Mouse (Mus musculus) 3T3-L1 (cell line): Measurements from ENCODE around the gene Pir.

ENCODE experiments used
- DNase-seq: peaks from one replicate; pipeline ENCODE4 v3.0.0-alpha.2; 2015; ENCODE audit warnings: low read depth, low spot score

Gene Pir

GRCm38 (mm10) chrX:164269285-164269761 lies at the start of gene Pir:
TSS of gene Pir (plus strand) at chrX:164269371.
- peak; percentile 69 for DNase-seq

- DNase-seq = peak; percentile 25
These were observed 47.2 kb upstream of the Pir start for GRCm38 (mm10) chrX:164221989-164222388.

GRCm38 (mm10) chrX:164233380-164233779 lies 35.8 kb upstream of the Pir start:
- DNase-seq = no peak

DNA sequence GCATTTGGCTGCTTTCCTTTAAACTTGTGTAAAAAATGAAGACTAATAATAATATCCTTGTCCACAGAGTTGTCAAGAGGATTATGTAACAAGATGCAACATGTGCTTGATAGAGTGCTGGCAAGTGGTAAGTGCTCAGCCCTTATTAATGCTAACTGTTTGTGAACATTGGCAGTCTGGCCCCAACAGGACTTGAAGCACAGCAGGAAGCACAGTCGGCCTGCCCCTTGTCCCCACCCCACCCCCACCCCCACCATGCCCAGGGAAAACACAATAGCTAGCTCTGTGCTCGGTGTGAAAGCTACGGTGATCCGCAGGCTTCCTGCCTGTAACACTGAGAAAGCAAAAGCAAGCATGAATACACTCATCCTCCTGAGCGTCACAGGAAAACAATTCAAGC lies 23.5 kb upstream of the Pir start:
- DNase-seq = no peak

- no peak for DNase-seq
These were observed 22.4 kb upstream of the Pir start for GRCm38 (mm10) chrX:164246722-164247121.

DNA sequence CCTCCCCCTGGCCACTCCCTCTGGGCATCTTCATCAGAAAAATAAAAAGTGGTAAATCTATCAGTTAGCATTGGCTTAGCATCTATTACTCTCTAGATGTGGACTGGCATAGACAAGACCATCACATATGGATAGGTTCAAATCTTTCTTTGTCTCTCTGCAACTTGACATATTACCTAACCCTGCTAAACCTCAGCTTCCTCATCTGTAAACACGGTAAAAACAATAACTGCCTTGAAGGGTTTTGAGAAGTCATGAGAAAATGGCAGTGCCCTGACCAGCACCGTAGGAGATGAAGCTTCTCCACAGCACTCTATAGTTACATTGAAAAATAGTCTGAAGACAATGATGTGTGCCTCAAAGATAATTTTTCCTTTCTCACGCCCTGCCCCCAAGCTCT lies 12.6 kb upstream of the Pir start:
- DNase-seq = no peak

GRCm38 (mm10) chrX:164258057-164258456 lies 11.1 kb upstream of the Pir start, which contains the start of gene Bmx:
TSS of gene Bmx (minus strand) at chrX:164258193.
- peak; percentile 21 for DNase-seq

DNA sequence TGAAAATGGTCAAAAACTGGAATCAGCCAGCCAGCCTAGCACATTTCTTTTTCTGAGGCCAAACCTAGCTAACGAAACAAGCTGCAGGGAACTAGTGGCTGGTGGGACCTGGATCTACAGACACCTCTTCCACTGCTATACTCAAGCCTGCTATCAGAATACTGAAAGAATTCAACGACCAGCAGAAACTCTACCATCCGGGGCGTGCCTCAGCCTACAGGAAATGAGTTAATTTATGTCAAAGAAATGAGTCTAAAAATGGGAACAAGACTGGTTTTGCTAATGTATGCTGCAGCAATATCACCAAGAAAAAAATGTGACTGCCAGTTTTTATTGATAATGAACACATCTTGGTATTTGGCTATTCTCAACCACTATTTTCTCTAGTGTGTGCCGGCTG lies 10.5 kb upstream of the Pir start:
- DNase-seq = no peak

DNA sequence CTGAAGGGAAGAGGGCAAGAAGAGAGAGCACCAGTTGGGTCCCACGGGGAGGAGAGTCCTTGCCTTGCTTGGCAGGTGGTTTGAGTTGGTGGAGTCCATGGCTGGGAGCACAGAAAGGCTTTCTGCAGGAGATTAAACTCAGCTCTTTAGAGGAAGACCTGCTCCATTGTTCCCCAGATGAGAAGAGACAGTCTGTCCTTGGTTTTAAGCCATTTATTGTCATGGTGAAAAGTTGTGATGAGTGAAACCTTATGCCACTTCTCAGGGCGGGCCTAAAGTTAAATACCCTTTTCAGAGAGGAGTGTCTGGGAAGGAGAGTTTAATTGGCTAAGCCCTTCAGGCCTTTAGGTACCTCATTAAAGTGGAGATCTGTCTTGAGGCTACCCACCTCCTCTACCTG lies 6.9 kb upstream of the Pir start:
- DNase-seq = no peak

DNA sequence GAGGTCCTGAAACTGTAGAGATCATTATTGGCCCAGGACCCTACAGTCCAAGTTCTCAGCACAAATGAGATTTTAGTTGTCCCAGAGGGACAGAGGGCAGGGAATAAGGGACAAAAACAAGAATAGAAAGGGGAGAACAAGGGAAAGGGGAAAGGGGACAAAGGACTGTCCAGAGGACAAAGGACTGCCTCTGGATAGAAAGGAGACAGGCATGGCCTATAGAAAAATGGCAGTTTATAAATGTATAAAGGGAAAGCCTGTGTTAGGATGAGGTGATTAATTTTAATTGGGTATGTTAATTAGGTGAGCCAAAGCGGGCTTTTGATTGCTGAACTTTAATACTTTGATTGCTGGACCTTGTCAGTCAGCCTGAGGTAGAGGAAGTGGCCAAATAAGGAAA lies 4.3 kb upstream of the Pir start:
- DNase-seq = no peak

DNA sequence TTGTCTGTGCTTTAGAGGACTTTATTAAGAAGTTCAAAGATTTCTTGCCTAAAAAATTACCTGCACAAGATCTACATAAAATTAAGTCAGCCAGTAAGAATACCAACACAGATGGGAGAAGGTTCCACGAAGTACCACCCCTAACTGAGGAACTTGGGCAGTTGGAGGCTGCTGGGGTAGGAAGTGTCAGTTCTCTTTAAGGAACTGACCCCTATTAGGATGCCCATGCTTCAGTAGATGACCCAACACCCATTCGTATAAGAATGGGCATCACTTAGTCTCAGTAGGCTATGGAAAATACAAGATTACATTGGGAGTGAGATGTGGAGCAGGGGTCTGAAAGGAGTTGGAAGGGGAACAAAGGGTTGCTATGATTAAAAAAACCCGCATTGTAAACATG lies 1.4 kb downstream of the Pir start:
- no peak for DNase-seq

DNA sequence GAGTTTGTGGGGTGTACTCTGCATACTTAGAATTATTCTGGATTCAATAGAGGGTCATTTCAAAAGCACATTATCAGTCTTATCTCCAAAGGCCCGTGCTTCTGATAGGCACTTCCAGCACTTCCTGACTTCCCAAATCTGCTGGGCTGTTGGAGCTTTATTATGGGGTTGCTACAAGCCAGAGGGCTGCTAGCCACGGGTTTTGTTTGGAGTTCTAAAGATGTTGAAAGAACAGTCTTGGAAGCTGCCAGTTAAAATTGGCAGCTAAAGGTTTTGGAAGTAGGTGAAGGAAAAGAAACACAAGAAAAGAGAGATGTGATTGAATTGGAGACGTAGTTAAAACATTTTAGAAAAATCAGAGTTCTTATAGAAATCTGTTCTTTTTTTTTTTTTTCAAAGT lies 6.4 kb downstream of the Pir start:
- DNase-seq = no peak

- DNase-seq = no peak
These were observed 11.9 kb downstream of the Pir start for GRCm38 (mm10) chrX:164280918-164281647.

- DNase-seq = peak; percentile 66
These were observed 14.6 kb downstream of the Pir start for GRCm38 (mm10) chrX:164283808-164284207.

DNA sequence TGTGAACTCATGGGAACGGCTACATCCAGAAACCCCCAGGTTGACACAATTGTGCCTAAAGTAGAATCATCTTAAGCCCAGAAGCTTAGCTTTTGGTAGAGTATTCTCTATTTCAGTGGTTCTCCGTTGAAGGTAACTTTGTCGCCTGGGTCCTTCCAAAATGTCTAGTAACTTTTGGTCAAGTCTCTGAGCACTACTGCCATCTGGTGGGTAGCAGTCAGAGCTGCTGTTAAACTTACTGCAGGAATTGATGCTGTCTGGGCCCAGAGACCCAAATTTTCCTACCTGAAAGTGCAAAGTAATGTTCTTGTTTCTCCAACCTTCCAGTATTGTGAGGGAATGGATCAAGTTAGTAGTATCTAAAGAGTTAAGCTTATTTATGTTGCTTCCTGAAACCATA lies 17.9 kb downstream of the Pir start:
- peak; percentile 54 for DNase-seq

GRCm38 (mm10) chrX:164291147-164291546 lies 22.0 kb downstream of the Pir start:
- peak; percentile 83 for DNase-seq

GRCm38 (mm10) chrX:164306250-164306649 lies 37.1 kb downstream of the Pir start:
- DNase-seq = no peak

- DNase-seq = no peak
These were observed 44.7 kb downstream of the Pir start for GRCm38 (mm10) chrX:164313876-164314275.

DNA sequence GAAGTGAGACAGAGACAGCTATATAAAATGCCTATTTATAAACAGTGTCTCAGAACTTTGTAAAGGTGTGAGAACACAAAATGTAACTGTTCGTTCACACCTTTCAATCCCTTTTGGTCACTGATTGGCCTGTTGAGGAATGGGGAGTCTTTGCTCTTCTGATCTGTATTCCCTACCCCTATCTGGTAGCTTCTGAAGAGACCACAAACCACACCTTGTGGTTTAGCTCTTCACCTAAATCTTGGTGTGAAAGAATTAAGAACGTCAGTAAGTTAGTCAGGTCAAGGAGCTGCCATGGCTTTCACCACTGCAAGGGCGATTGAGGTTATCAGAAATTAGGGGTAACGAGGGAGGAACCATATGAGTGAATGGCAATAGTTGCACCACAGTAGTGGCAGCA lies 49.4 kb downstream of the Pir start:
- DNase-seq = no peak

DNA sequence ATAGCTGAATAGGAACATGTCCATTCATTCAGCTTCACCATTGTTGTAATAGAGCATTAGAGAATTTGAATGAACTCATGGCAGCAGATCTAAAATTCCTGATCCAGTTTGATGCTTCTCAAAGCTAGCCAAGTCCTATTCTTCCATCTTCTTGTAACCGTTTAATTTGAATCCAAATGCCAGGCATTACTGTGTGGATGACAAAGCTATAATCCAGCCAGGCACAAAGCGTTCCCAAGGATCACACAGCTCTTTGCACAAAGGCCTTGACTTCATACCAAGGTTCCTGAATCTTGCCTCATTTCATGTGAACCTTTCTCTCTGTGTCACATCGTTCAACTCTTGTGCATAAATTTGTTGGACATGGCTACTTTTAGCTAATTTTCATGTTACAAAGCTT lies 50.9 kb downstream of the Pir start:
- no peak for DNase-seq

DNA sequence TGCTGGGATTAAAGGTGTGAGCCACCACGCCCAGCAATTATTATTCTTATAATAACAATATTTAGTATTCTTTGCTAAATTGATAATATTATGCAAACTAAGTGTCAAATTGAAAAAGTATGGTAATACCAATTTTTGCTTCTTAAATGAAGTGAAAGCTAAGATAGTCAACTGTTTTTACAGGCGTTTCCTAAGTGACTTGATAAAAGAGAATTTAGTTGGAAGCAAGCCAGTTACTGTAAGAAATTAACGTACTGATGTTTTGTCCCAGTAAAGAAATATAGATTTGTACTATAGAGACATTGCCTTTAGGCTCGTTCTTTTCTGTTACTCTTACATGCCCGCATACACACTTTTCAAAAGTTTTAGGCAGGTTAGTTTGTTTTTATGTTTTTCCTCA lies 53.3 kb downstream of the Pir start:
- DNase-seq = no peak

GRCm38 (mm10) chrX:164323391-164323913 lies 54.3 kb downstream of the Pir start:
- peak; percentile 3 for DNase-seq

- DNase-seq = peak; percentile 31
These were observed 61.2 kb downstream of the Pir start for GRCm38 (mm10) chrX:164330351-164330750.
